Mouse (Mus musculus): ENCODE measurements around the gene Gm21988.

DNA sequence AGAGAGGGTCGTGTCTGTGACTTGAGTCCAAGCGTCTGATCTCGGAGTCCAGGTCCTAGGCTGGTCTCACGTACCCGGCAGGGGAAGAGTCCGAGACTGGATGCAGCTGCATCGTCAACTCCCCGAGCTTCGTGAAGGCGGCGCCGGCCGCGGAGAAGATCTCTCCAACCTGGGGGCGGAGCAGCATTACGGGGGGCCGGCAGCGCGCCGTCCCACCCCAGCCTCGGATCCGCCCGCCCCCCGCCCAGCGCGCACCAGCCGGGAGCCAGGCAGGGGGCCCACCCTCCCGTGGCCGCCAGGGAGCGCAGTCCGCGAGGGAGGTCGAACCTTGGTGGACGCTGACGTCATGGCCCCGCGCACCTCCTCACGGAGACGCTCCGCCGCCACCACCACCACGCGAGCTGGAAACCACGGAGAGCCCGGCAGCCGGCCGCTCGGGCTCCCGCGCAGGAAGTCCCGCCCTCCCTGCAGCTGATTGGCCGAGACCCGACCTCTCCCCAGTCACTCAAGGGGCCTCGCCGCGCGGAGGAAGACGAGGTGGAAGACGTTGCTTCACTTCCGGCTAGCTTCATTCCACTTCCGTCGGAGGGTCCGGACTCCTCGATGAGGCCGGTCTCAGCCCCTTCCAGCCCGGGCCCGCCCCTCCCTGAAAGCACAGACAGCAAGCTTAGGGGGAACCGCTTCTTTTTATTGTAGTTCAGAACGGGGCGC is 2.0 kb downstream of the Gm21988 start, which contains the start of gene 0610010K14Rik:
- TF ChIP-seq CTCF (conservative IDR thresholded peaks at IDR 0.05; ENCODE audit: low read length) (no peak), NANOG (IDR thresholded peaks at IDR 0.05; ENCODE audit: borderline replicate concordance, low read length) (no peak)

All from E14TG2a.4 (cell line).